Mouse (Mus musculus): ENCODE measurements around the gene Klhl6.

Gene Klhl6

DNA sequence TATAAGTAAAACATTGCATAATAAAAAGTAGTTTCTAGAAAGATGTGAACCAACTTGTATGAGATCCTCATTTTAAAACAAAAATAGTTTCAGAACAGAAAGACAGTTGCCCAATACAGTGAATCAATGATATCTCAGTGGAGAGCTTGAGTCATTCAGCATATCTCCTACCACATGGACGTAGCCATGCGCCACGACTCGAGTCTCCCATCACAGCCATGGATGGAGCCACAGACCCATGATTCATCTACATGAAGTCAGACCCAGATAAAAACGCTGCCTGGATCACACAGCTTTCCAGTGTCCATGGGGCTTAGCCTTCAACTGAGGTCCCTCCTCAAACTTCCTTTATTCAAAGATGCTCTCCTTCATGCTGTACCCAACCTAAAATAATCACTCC lies 13.3 kb downstream of the Klhl6 start:
- DNase-seq (ENCODE audit: low read depth, low spot score) = no peak

DNA sequence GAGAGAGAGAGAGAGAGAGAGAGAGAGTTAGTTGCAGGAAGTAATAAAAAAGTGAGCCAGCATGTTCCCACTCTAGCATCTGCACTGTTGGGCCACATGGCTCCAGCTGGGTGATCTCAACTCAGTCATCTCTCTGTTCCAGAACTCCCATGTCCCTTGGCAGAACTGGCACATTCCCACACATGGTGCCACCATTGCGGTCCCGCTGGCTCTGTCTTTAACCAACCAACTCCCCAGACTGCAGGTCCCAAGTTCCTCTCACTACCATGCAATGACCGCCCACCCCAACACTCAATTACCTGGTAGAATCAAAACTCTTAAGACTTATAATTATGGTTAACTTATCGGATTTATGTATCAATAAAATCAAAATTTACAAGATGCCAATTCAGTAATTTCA lies 14.2 kb downstream of the Klhl6 start:
- no peak for DNase-seq (ENCODE audit: low read depth, low spot score)

DNA sequence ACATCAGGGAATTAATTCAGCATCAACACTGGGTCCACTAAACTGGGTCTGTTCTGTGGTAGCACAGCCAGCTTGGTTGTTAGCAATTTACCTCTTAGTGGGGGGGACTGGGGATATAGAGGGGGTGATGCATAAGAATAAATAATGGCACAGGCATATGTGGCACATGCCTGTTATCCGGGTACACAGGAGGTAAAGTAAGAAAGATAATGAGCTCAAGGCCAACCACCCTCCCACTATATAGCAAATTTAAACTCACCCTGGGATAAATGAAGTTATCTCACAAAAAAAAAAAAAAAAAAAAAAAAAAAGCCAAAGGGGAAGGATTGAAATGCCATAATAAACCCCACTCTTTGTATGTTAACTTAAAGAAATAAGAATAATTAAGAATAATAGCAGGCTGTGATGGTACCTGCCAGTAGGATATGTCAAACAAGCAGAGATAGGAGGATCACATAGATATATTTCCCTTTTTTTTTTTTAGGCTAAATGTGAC lies 14.9 kb downstream of the Klhl6 start:
- DNase-seq (ENCODE audit: low read depth, low spot score) = no peak

DNA sequence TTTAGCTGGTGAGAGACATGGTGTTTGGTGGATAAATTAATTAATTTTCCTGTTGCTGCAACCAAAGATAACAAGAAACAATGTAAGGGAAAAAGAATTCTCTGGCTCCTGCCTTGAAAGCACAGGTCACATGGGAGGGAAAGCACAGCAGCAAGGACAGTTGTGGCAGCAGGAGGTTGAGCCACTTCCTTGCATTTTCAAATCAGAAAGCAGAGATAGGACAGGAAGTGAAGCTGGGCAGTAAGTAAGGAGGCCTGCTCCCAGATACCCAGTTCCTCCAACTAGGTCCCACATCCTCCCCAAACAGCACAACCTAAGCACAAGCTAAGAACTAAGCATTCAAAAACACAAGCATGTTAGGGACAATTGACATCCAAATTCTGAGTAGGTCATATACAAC lies 15.9 kb downstream of the Klhl6 start:
- DNase-seq (ENCODE audit: low read depth, low spot score) = no peak

DNA sequence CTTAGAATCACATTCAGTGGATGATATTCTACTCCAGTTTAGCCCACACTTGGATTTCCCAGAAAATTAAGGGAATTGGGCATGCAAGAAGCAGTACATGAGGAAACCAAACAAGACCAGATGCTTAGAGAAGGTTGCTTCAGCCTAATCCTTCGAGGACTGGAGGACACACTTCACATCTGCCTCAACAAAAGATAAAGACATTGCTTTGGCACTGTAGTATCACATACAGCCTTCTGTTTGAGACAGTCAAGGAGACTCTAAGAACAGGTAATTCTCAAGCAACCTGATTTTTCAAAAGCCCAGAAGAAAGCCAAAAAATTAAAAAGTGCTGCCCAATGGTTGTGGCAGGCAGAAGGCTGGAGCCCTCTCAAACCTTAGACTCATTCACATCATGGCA lies 16.4 kb downstream of the Klhl6 start:
- no peak for DNase-seq (ENCODE audit: low read depth, low spot score)

DNA sequence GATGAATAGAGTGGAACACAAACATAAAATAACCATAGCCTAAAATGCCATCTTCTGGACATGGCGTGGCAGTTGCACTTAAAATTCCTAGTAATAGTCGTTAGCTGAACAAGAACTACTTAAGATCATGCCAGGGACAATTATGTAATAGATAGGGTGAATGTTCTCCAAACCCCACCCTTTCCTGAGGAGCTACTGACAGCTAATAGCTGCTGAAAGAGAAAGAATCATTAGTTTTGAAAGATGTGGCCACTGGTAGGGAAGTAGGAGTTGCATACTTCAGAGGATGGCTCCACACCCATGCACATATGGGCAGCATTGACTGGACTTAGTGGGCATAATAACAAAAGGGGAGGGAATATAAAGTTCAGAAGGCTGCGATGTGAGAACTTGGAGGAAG lies 19.9 kb downstream of the Klhl6 start:
- no peak for DNase-seq (ENCODE audit: low read depth, low spot score)

DNA sequence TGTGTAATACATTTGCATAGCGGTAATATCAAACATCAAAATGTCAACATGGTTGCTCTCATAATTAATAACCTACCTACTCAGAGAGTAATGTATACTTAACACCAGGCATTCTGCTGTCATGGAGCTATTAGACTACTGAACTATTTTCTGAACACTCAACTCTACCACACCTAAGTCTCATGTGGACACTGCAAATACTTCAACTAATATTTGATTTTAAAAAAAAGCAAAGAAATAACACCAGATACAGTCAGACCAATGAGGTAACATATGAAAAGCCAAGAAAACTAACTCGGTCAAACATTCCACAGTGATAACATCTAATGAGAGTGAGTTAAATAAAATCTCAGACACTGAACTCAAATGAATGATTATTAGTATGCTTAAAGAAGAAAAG lies 21.8 kb downstream of the Klhl6 start:
- no peak for DNase-seq (ENCODE audit: low read depth, low spot score)

DNA sequence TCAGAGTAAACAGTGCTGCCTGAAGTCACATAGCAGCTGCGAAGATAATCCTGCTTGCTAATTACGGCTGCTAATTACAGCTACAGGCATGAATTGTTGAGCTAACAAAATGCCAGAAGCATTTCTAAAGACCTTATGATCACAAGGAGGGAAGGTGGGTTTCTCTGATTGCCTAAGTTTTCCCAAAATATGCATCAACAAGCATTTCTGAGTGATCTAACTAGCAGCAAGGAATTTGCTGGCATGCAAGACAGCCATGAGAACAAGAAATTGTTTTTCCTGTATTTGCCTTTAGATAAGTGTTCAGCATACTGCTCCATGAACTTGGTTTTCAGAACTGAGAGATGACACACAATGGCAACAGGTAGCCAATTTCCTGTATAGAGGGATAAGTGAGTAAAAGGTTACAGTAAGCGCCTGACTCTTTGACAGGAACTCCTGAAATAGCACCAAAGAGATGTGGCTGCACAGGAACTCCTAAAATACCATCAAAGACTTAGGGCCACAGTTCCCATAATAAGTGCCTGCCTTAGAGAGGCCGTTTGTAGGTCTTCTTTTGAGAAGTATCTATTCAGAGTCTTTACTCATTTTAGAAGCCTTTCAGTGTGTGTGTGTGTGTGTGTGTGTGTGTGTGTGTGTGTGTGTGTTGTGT lies 22.3 kb downstream of the Klhl6 start:
- no peak for DNase-seq (ENCODE audit: low read depth, low spot score)

DNA sequence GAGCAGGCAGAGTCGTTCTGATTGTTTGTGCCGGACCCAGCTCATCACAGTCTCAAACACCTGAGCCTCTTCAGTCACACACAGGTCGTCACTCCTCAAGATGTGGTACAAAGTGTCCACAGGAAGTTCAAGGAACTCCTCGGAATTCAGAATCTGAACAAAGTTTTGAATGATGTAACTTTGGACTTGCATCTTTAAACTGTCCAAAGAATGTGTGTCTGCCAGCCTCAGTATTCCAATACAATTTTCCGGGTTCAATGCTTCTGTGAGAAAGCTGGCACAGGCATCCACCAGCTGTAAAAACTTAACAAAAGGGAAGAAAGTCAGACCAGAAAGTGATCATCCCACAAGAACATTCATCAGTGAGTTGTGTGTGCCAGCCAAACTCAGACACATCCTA lies 25.8 kb downstream of the Klhl6 start:
- DNase-seq (ENCODE audit: low read depth, low spot score) = no peak

DNA sequence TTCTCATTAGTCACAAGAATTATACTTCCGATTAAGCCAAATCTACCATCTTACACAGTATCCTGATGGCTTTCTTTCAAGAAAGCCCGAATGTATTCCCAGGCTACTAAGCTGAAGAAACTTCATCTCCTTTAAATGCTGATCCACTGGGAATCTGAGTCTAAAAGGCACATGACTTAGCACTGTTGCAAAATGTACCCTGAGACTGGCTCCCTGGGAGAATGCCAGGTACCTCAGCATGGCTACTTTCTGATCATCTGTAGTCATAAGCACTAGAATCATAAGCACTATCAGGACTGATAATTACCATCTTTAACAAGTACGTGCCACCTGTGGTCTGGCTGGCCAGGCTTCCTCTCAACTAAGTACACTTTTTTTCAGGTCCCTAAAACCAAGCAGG lies 35.5 kb downstream of the Klhl6 start:
- DNase-seq (ENCODE audit: low read depth, low spot score) = no peak

DNA sequence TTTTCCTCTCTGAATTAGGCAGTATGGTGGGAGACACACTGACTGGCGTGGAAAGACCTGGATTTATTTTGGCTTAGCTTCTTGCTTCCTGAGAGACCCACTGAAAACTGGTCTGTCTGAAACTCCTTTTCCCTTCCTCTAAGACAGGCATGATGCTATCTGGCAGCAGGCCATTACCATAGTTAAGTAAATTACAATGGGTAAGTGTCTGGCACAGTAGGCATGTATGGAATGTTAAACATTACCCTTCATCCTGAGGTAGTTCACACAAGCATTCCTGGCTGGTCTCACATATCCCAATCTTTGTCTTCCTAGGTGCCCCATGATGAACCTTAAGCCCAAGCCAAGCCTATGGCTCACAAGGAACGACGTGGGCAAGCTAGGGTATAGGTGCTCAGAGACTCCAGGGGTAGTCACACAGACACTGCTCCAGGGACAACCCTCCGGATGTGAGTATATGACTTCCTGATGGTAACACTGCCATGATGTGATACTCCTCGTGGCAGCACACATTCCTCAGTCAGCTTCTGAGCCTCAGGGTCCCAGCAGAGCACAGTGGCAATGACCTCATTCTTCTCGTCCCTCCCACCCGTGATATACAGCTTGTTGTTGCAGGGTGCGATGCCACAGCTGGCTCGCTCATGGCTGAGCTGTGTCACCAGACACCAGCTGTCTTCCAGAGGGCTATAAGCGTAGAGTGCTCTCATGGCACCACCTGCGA lies 36.1 kb downstream of the Klhl6 start:
- peak; percentile 10 for DNase-seq (ENCODE audit: low read depth, low spot score)

DNA sequence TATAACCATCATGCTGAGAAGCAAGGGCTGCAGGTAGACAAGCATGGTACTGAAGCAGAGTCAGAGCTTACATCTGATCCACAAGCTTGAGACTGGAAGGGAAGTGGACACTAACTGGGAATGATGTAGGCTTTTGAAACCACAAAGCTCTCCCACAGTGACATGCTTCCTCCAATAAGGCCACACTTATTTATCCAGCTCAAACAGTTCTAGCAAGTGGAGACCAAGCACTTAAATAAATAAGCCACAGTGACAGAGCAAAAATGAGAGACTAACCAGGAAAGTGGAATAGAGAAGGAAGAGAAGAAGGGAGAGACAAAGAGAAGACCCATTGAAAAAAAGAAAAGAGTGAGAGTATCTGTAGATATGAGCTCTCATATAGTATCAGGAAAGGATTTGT lies 62.0 kb downstream of the Klhl6 start:
- DNase-seq (ENCODE audit: low read depth, low spot score) = no peak

DNA sequence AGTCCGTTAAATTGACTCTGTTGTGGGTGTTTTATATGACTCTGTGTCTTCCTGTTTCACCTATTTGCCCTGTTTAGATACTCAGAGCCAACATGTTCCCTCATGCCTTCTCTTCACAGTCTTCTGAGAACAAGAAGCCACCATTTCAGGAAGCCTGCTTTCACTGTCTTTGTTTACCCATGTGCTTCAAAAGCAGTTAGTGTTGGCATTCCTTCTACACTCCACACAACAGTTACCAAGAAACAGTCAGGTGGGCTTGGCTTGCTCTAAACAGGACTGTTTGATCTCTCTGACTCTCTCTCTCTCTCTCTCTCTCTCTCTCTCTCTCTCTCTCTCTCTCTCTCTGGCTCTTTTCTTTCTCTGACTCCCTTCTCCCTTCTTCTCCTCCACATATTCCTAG lies 64.6 kb downstream of the Klhl6 start:
- no peak for DNase-seq (ENCODE audit: low read depth, low spot score)

DNA sequence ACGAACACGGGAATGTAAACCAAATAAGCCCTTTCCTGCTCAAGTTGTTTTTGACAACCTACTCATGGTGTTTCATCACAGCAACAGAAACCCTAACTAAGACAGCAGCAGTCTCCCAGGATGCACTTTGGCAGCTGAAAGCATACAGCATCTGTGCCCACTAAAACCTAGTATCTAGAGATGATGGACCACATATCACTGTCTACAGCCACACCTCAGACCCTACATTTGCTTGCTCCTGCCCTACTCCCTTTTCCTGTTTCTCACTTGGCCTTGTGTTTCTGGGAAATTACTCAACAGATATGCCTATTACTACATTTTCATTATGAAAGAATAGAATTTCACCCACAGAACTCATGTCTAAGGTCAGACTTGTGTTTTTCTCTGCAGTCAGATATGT lies 70.3 kb downstream of the Klhl6 start:
- DNase-seq (ENCODE audit: low read depth, low spot score) = no peak

DNA sequence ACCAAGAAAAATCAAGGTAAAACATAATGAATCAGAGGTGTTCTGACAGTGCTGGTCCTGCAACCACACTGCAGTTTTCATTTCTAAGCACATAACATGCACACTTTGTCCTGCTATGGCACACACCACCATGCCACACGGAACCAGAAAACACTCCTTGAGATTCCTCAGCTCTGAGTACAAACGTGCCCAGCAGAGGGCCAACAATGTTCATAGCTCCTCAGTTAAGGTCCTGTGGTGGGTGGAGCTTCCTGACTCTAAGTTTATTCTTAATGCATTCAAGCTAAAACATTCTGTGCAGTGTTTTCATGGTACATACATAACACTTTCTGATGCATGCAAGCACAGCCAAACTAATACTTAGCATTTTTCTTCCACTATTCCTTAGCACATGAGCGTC lies 74.5 kb downstream of the Klhl6 start:
- DNase-seq (ENCODE audit: low read depth, low spot score) = peak; percentile 13

DNA sequence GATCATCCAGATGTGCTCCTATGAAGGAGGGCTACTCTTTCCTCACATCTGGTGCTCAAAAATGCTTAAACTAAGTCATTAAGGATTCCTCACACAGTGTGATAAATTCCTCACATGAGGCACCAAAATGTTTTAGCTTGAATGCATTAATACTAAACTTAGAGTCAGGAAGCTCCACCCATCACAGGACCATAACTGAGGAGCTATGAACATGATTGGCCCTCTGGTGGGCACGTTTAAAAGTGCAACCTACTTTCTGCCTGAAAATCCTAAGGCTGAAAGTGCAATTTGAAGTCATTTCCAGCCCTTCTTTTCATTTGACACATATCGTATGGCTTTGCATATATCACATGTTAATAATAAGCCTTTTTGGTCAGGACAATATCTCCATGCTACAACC lies 75.7 kb downstream of the Klhl6 start:
- peak; percentile 51 for DNase-seq (ENCODE audit: low read depth, low spot score)

DNA sequence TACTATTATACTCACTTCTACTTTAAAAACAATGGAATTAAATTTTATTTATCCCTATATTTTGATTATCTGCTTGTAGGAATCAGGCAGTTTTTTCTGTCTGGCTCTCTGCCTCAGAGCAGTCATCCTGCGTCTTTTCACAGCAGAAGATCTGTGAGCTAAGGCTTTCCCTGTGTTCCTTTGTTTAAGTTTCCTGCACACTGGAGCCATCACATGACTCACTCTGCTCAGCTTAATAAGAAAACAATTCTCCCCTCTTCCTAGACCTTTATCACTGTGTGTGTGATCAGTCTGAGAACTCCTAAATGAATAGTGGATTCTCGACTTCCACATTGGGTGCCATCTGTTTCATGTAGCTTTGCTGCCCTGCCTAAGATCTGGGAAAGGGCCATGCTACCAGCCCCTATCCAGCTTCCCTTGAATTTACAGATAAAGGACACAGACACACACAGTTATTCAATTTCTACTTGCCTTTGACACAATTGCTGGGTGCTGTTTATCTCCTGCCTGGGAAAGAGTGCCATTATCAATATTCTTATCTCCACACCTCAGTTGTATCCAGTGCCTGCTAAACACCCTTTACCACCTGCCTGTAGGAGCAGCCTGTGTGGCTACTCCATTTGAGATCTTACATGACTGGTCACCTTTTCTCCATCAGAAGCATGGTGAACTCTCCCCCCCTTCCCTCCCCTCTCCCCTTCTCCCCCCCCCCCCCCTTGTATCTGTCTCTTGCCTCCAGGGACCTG lies 77.9 kb downstream of the Klhl6 start:
- DNase-seq (ENCODE audit: low read depth, low spot score) = no peak

DNA sequence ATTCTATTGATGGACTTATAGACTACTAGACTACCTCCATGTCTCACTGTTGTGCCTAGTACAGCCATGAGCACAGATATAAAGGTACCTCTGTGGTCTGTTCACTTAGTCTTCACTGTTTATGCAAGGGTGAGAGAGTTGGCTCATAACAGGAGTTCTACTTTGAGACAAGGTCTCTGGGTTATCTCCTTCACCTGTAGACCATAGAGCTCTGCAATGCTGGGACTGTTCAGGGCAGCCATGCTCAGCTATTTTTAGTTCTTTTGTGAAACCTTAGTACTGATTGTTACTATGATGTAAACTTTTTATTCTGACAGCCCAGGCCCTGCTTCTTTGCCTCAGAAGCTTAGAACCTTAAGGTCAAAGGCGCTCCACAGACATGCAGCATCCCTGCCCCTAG lies 79.0 kb downstream of the Klhl6 start:
- DNase-seq (ENCODE audit: low read depth, low spot score) = no peak
